Mouse (Mus musculus) limb, embryonic 15.5 days (tissue): ENCODE data around the gene Ccdc83. TPM values are rescaled to one million over a fixed set of nuclear protein-coding genes. Genes with fewer than 3 reads are reported as not detected.
"Not testable (repeated sequence)": the region's sequence is repeated elsewhere in the genome, so short reads cannot be mapped to it uniquely, and the experiment has no call there.

ENCODE experiments used
- ATAC-seq: fragments of 200-750 bp; cut with Nextera tagmentation; 2 replicates; pipeline ENCODE4 v1.8.0; 2017; ENCODE audit warnings: low read depth, moderate TSS enrichment; ENCODE audit not compliant: insufficient number of reproducible peaks, low FRiP score, low TSS enrichment
- H3K27ac ChIP-seq: fragments of 300-500 bp; sonication (generic); 2 replicates; pipeline ENCODE4 v1.5.1; 2015; ENCODE audit warnings: moderate library complexity, mild to moderate bottlenecking, inconsistent platforms
- H3K27me3 ChIP-seq: fragments of 300-500 bp; sonication (generic); 2 replicates; pipeline ENCODE4 v1.6.1; 2015; ENCODE audit warnings: inconsistent platforms
- H3K36me3 ChIP-seq: fragments of 300-500 bp; sonication (generic); 2 replicates; pipeline ENCODE4 v1.6.1; 2015; ENCODE audit warnings: inconsistent platforms
- H3K4me1 ChIP-seq: fragments of 300-500 bp; sonication (generic); 2 replicates; pipeline ENCODE4 v1.6.1; 2015; ENCODE audit warnings: inconsistent platforms
- H3K4me2 ChIP-seq: fragments of 300-500 bp; sonication (generic); 2 replicates; pipeline ENCODE4 v1.6.1; 2015; ENCODE audit warnings: mild to moderate bottlenecking, inconsistent platforms
- H3K4me3 ChIP-seq: fragments of 300-500 bp; sonication (generic); 2 replicates; pipeline ENCODE4 v1.5.1; 2015; ENCODE audit warnings: mild to moderate bottlenecking, inconsistent platforms
- H3K9ac ChIP-seq: fragments of 300-500 bp; sonication (generic); 2 replicates; pipeline ENCODE4 v1.6.1; 2015; ENCODE audit warnings: inconsistent platforms
- H3K9me3 ChIP-seq: fragments of 300-500 bp; sonication (generic); 2 replicates; pipeline ENCODE4 v1.6.1; 2016; ENCODE audit warnings: inconsistent platforms
- WGBS: fragments of 180-500 bp; shearing (Covaris S2); methylation state at CpG from one replicate; pipeline ENCODE4 v1.1.7; 2015; 5-methylcytosine and 5-hydroxymethylcytosine counted together
- polyA plus RNA-seq: library from polyadenylated mRNA; unstranded; fragments of >200 nt; fragmentation: Nextera tagmentation; extraction: Ambion mirVana; gene quantifications from 2 replicates; pipeline ENCODE4 v1.2.1, GENCODE M21; 2015

The Ccdc83 gene
- polyA plus RNA-seq, 1 experiment from 2014 or later, result not detected

GRCm38 (mm10) chr7:90243643-90244042, 21.9 kb downstream of the Ccdc83 start:
- no peak overlapping the region for H3K9ac ChIP-seq
- no peak overlapping the region for H3K4me2 ChIP-seq
- whole genome bisulfite sequencing, result 87% methylated on average over 5 of the region's 5 CpGs
- H3K4me1 ChIP-seq, result no peaks in the 10 kb centered on the region
- H3K9me3 ChIP-seq, result no peaks in the 10 kb centered on the region
- no peaks in the 10 kb centered on the region for H3K36me3 ChIP-seq
- no peaks in the 10 kb centered on the region for H3K27me3 ChIP-seq
- no peak overlapping the region for H3K27ac ChIP-seq
- no peak overlapping the region for H3K4me3 ChIP-seq
- no peak for ATAC-seq

GRCm38 (mm10) chr7:90243151-90243550, 22.4 kb downstream of the Ccdc83 start:
- H3K27me3 ChIP-seq, result no peaks in the 10 kb centered on the region
- no peak overlapping the region for H3K4me3 ChIP-seq
- H3K9me3 ChIP-seq, result no peaks in the 10 kb centered on the region
- no peak for ATAC-seq
- no peak overlapping the region for H3K9ac ChIP-seq
- no peaks in the 10 kb centered on the region for H3K4me1 ChIP-seq
- WGBS, result 82% methylated on average over 6 of the region's 6 CpGs
- no peak overlapping the region for H3K4me2 ChIP-seq
- no peaks in the 10 kb centered on the region for H3K36me3 ChIP-seq
- H3K27ac ChIP-seq, result no peak overlapping the region

- H3K36me3 ChIP-seq, result no peaks in the 10 kb centered on the region
- no peak overlapping the region for H3K4me2 ChIP-seq
- no peak for ATAC-seq
- H3K9ac ChIP-seq, result no peak overlapping the region
- no peak overlapping the region for H3K27ac ChIP-seq
- 41% methylated on average over 4 of the region's 4 CpGs for WGBS
- no peak overlapping the region for H3K4me3 ChIP-seq
- H3K4me1 ChIP-seq, result no peaks in the 10 kb centered on the region
- H3K27me3 ChIP-seq, result no peaks in the 10 kb centered on the region
- no peaks in the 10 kb centered on the region for H3K9me3 ChIP-seq
Observed at GRCm38 (mm10) chr7:90236289-90236905, 29.2 kb downstream of the Ccdc83 start.

GRCm38 (mm10) chr7:90233921-90234320, 31.7 kb downstream of the Ccdc83 start:
- Histone ChIP-seq H3K9ac (no peak overlapping the region), H3K4me3 (no peak overlapping the region), H3K9me3 (no peaks in the 10 kb centered on the region), H3K27ac (no peak overlapping the region), H3K36me3 (no peaks in the 10 kb centered on the region), H3K4me2 (no peak overlapping the region), H3K27me3 (no peaks in the 10 kb centered on the region), H3K4me1 (no peaks in the 10 kb centered on the region)
- 29% methylated on average over 4 of the region's 4 CpGs for WGBS
- ATAC-seq, result no peak

- WGBS, result 73% methylated on average over 9 of the region's 9 CpGs
- no peak for ATAC-seq
- H3K27ac ChIP-seq, result no peak overlapping the region
- H3K4me1 ChIP-seq, result no peaks in the 10 kb centered on the region
- no peak overlapping the region for H3K4me2 ChIP-seq
- no peak overlapping the region for H3K4me3 ChIP-seq
- H3K9me3 ChIP-seq, result no peaks in the 10 kb centered on the region
- H3K9ac ChIP-seq, result no peak overlapping the region
- no peaks in the 10 kb centered on the region for H3K27me3 ChIP-seq
- no peaks in the 10 kb centered on the region for H3K36me3 ChIP-seq
Observed at GRCm38 (mm10) chr7:90231431-90231830, 34.1 kb downstream of the Ccdc83 start.

- not testable (repeated sequence) for H3K9ac ChIP-seq, H3K36me3 ChIP-seq, H3K9me3 ChIP-seq, H3K4me1 ChIP-seq, H3K27ac ChIP-seq, H3K27me3 ChIP-seq, H3K4me3 ChIP-seq, H3K4me2 ChIP-seq, ATAC-seq
Observed at GRCm38 (mm10) chr7:90228884-90229283, 36.7 kb downstream of the Ccdc83 start.

- H3K36me3 ChIP-seq, result no peaks in the 10 kb centered on the region
- no peaks in the 10 kb centered on the region for H3K27me3 ChIP-seq
- no peak overlapping the region for H3K4me3 ChIP-seq
- no peak overlapping the region for H3K9ac ChIP-seq
- ATAC-seq, result no peak
- no peak overlapping the region for H3K4me2 ChIP-seq
- 75% methylated on average over 4 of the region's 4 CpGs for WGBS
- no peak overlapping the region for H3K27ac ChIP-seq
- H3K9me3 ChIP-seq, result no peaks in the 10 kb centered on the region
- no peaks in the 10 kb centered on the region for H3K4me1 ChIP-seq
Observed at GRCm38 (mm10) chr7:90228075-90228474, 37.5 kb downstream of the Ccdc83 start.

- no peak for ATAC-seq
- Histone ChIP-seq H3K9ac (no peak overlapping the region), H3K27ac (no peak overlapping the region), H3K9me3 (no peaks in the 10 kb centered on the region), H3K36me3 (no peaks in the 10 kb centered on the region), H3K4me3 (no peak overlapping the region), H3K27me3 (no peaks in the 10 kb centered on the region), H3K4me1 (no peaks in the 10 kb centered on the region), H3K4me2 (no peak overlapping the region)
- WGBS, result 88% methylated on average over 2 of the region's 2 CpGs
Observed at GRCm38 (mm10) chr7:90221487-90221886, 44.1 kb downstream of the Ccdc83 start.

GRCm38 (mm10) chr7:90218122-90218521, 47.5 kb downstream of the Ccdc83 start:
- Histone ChIP-seq H3K9ac (no peak overlapping the region), H3K27ac (no peak overlapping the region), H3K27me3 (no peaks in the 10 kb centered on the region), H3K4me1 (no peaks in the 10 kb centered on the region), H3K36me3 (no peaks in the 10 kb centered on the region), H3K4me2 (no peak overlapping the region), H3K9me3 (no peaks in the 10 kb centered on the region), H3K4me3 (no peak overlapping the region)
- no peak for ATAC-seq
- WGBS, result 64% methylated on average over 5 of the region's 5 CpGs

- Histone ChIP-seq H3K27me3 (no peaks in the 10 kb centered on the region), H3K9me3 (no peaks in the 10 kb centered on the region), H3K36me3 (no peaks in the 10 kb centered on the region), H3K9ac (no peak overlapping the region), H3K4me3 (no peak overlapping the region), H3K27ac (peak overlapping the region; percentile 57), H3K4me1 (no peaks in the 10 kb centered on the region), H3K4me2 (no peak overlapping the region)
- peak; percentile 40; the same call in 1 of the 2 replicates for ATAC-seq
- 37% methylated on average over 8 of the region's 8 CpGs for WGBS
Observed at GRCm38 (mm10) chr7:90216511-90216910, 49.1 kb downstream of the Ccdc83 start.

- ATAC-seq, result no peak
Observed at GRCm38 (mm10) chr7:90210947-90211346, 54.6 kb downstream of the Ccdc83 start.

GRCm38 (mm10) chr7:90210116-90210515, 55.5 kb downstream of the Ccdc83 start:
- Histone ChIP-seq H3K9ac (no peak overlapping the region), H3K9me3 (no peaks in the 10 kb centered on the region), H3K27me3 (no peaks in the 10 kb centered on the region), H3K4me2 (no peak overlapping the region), H3K4me1 (no peaks in the 10 kb centered on the region), H3K36me3 (peaks cover 22% of the 10 kb centered on the region), H3K27ac (no peak overlapping the region), H3K4me3 (no peak overlapping the region)
- 60% methylated on average over 2 of the region's 2 CpGs for WGBS
- ATAC-seq, result no peak

More at GRCm38 (mm10) chr7:90210947-90211346, 54.6 kb downstream of the Ccdc83 start:
- H3K27me3 ChIP-seq, result no peaks in the 10 kb centered on the region
- H3K4me1 ChIP-seq, result no peaks in the 10 kb centered on the region
- H3K36me3 ChIP-seq, result peaks cover 22% of the 10 kb centered on the region
- H3K9me3 ChIP-seq, result no peaks in the 10 kb centered on the region
- H3K27ac ChIP-seq, result no peak overlapping the region
- no peak overlapping the region for H3K4me2 ChIP-seq
- no peak overlapping the region for H3K4me3 ChIP-seq
- no peak overlapping the region for H3K9ac ChIP-seq

- Histone ChIP-seq H3K36me3 (peaks cover 30% of the 10 kb centered on the region; the same call in 1 of the 2 replicates), H3K4me3 (no peak overlapping the region), H3K9me3 (no peaks in the 10 kb centered on the region), H3K27ac (no peak overlapping the region), H3K4me2 (no peak overlapping the region), H3K4me1 (no peaks in the 10 kb centered on the region), H3K9ac (no peak overlapping the region), H3K27me3 (no peaks in the 10 kb centered on the region)
- ATAC-seq, result no peak
- WGBS, result 93% methylated on average over 2 of the region's 2 CpGs
Observed at GRCm38 (mm10) chr7:90203914-90204313, 61.7 kb downstream of the Ccdc83 start.
